Mouse (Mus musculus) MN1 (cell line): ENCODE data around the gene Tbc1d22a.
"Not testable (repeated sequence)": the region's sequence is repeated elsewhere in the genome, so short reads cannot be mapped to it uniquely, and the experiment has no call there.

Experiments used
- DNase-seq: peaks from one replicate; pipeline ENCODE4 v3.0.0-alpha.2; 2016; ENCODE audit warnings: low spot score

The Tbc1d22a gene

DNA sequence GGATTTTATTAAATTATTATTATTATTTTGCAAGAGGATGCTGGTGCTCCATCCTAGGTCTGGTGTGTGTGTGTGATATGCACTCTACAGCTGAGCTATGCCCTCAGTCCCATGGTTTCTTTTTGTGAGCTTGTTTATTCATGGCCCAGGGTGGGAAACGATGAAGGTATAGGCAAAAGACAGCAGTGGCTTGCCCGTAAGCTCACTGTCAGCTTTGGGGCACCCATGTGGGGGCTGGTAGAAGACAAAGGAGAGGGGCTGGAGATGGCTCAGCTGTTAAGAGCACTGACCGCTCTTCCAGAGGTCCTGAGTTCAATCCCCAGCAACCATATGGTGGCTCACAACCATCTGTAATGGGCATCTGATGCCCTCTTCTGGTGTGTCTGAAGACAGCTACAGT lies 32.9 kb upstream of the Tbc1d22a start:
- not testable (repeated sequence) for DNase-seq

DNA sequence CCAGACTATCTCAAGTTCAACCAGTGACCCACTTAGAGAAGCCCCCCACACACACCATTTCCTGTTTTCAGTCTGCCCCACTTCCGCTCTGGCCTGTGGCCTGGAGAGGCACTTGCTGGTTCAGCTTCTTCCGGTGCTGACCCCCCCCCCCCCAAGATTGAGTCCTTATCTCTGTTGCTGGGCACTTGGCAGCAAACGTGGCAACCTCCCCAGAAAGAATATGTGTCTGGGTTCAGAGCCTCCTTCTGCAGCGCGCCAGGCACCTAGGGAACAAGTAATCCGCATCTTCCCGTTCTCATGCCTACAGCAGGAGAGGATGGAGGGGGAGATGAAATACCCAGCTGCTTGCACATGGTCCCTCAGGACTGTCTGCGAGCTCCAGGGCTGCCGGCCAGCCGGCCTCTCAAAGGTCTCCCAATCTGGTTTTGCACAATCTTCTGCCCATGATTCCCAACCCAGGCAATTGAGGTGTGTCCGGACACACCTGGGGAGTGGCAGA lies 32.3 kb upstream of the Tbc1d22a start:
- peak; percentile 86 for DNase-seq

DNA sequence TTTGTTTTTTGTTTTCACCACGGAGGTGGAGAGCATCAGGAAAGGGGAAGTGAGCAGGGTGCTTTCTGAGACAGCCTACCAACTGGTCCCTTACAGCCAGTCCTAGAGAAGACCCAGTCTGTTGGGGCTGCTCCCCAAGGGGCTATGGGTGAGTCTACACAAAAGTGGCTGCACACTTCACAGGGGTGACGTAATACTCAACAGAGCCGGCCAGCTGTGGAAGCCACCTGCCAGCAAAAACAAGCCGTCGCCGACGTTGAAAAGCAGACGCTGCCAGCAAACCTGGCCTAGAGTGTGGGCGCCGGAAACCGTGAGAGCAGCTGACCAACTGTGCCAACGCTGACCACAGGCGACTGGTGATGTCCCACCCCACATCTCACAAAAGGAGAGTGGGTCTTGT lies 31.6 kb upstream of the Tbc1d22a start:
- peak; percentile 88 for DNase-seq

DNA sequence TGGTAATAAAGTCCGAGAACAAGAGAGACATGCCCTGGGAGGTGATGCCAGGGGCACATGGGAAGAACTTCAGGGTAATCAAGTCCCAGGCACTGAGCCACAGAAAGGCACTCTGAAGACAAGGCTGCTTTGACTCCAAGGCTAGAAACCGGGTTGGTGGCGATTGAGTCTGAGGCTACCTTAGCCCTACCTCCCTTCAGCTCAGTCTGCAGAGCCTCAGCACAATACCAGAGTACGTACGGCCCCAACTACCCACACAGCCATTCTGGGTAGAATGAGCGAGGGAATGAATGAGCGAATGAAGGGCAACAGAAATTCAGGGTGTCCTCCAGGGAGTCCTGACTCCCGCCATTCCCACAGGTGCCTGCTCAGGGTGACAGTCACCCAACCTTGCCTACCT lies 30.8 kb upstream of the Tbc1d22a start:
- no peak for DNase-seq

DNA sequence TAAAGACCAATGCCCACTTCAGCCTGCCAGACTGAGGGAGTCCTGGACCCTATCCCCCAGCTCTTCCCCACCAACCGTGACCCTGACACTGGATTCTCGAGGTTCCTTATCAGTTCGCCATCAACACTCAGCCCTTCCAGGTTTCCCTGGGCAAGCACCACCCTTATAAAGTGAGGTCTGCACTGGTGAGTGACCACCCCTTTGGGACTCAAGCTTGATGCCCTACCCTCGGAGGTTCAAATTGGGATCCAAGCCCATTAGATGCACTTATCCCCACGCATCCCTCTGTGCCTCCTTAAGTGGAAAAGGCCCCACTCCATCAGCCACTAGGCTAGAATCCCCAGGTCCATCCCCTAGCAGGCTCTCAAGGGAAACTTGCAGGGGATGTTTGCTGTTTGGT lies 30.2 kb upstream of the Tbc1d22a start:
- no peak for DNase-seq

DNA sequence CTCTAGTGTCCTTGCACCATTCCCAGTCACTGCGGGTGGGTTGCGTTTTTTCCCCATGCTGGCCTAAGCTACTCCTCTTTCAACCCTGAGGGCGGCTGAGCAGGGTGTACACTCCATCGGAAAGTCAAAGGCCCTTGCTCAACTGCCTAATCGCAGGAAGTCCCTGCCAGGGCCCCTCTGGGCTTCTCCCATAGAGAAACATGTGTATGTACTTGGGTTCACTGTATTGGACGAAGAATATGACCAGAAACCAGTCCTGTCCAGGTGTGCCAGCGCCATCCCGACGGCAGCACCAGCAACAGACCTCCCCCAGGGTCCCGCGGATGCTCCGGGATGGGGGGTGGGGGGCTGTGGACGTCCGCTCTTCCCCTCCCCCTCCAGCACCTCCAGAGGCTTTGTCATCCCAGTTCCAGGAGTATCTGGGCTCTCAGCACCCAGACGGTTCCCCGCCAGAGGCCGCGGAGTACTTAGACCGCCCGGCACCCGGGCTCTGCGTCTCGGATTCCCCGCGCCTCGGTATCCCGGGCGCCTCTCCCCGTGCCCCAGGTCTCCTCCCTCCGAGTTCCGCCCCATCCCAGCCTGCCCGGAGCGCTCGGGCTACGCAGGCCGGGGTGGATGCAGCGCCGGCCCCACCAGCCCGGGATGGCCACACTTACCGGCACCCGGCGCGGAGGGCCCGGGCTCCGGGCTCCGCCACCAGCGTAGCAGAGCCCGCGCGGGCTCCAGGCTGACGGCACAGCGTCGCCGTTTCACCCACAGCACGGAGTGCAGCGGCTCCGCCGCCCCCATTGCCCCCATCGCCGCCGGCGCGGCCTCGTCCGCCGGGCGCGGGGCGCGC lies 29.2 kb upstream of the Tbc1d22a start:
- DNase-seq, result peak; percentile 63

DNA sequence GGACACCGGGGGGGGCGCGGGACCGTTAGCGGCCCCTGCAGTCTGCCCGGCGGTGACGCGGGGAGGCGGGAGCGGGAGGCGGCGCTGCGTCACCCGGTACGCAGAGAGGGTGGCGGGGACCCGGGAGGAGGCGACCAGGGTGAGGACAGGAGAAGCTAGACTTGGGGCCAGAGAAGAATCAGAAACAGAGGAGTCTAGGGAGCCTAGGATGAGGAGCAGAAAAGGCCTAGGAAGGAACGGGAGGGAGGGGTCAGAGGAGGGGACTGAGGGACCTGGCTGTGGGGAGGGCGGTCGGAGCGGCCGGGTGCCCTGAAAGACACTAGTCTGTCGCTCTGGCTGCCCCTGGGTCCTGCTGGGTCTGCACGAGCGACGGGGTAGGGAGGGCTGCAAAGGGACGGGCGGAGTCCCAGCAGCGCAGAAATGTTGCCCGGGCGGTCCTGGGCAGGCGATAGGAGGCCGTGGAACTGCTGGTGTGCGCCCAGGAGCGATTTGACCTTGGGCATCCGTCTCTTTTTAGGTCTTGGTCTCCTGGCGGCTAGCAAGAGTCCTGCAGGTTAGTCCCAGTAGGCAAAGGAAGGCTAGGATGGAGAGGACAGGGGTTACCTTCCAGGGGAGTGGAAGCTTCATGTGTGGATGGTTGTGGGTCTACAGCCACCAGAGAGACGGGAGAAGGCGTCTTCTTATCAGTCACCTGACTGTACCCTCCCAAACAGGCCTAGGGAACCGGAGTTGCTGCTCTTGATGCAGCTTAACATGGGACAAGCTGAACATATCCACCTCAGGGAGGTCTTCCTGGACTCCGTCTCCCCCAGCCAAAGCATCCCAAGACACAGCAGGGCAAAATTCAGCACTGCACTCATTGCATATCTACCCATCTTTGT lies 28.3 kb upstream of the Tbc1d22a start, which contains the start of gene Cerk:
TSS of gene Cerk (minus strand) at position 453 of the 881 bp plus-strand sequence.
- peak; percentile 87 for DNase-seq

DNA sequence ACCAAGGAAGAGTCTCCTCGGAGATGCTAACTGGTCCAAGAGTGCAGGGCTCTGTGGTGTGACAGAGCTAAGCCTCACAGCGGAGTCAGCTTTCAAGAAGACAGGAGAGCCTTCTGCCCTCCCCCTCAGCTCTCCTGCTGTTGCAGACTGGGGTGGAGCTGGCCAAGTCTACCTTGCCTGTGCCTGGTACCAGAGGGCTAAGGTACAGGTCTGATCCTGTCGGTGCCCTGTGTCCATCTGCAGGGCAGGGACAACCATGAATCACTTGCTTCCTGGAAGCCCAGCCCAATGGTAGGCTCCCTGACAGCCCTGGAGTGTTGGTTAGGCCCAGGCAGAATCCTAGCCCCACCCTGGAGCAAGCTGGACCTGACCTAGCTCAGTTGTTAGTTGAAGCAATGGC lies 27.6 kb upstream of the Tbc1d22a start:
- DNase-seq, result peak; percentile 49

DNA sequence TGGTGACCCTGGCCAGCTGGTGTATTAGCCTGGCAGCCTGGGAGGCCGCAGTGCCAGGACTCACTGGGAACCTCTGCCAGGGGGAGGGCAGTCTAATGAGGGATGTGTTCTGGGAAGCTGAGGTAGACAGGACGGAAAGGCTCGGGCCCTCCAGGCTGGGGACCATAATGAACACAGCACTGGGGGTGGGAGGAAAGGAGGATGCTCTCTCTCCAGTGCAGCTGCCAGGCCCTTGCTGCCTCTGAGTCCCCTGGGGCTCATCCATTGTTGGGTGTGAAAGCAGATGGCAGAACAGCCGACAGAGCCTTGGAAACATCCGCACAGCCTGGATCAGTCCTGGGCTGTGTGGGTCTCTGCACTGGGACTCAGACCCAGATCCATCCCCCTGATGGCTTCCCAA lies 26.1 kb upstream of the Tbc1d22a start:
- peak; percentile 94 for DNase-seq

DNA sequence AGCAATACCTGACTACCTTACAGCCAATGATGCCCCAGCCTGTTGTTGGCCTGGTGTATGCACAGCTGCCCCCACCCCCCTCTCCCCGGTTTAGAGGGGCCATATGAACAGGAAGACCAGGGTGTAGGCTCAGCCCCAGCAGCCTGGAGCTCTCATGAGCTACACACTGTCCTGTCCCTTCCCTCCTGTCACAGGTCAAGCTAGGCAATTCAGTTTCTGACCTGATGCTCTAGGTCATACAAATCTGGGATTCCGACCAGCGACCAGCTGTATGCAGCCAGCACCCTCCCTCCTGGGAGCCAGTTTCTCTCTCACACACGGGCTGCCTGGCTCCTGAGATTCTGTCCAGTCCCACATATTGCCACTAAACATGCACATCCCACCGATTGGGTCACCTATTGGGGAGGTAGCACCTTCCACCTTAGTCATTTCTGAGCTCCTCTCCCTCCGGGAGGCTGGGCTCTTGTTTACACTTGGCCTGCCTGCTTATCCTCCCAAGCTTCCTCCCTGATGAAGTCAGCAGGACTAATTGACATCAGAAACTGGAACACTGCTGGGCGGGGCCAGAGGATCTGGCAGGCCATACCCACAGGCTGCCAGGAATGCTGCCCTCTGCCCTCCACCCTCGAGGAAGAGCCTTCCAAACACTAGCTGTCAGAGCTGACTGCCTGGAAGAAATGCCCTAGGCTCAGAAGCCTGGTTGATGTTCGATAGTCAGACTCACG lies 25.4 kb upstream of the Tbc1d22a start:
- DNase-seq, result peak; percentile 92

DNA sequence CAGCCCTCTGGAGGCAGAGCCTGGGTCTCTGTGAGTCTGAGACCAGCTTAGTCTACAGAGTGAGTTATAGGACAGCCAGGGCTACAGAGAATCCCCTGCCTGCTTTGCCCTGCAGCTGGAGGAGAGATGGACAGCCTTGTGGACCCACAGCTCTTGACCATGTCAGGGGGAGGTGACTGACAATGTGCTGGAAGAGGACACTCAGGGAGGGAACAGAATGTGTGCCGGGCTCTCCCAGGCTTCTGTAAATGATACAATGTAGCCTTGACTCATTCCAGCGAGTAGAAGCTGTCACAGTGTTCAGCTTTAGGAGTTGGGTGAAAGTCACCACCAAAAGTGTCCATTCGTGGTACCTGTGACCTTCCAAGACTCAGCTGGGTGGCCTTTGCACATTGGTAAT lies 23.9 kb upstream of the Tbc1d22a start:
- DNase-seq, result no peak

DNA sequence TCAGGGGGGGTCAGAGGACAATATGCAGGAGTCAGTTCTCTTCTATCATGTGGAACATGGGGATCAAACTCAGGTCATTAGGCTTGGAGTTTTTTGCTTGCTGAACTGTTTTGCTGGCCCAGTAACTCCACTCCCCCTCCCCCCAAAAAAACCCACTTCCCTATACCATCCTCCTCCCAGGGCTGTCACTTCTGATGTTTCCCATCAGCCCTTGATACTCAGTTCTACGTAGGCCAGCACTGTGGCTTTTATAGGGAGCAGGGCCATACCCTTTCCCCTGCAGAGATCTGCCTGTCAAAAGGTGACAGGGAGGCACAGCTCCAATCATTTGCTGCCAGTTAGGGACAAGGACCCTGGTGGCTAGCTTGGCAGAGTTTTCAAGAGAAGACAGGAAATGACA lies 22.8 kb upstream of the Tbc1d22a start:
- no peak for DNase-seq

DNA sequence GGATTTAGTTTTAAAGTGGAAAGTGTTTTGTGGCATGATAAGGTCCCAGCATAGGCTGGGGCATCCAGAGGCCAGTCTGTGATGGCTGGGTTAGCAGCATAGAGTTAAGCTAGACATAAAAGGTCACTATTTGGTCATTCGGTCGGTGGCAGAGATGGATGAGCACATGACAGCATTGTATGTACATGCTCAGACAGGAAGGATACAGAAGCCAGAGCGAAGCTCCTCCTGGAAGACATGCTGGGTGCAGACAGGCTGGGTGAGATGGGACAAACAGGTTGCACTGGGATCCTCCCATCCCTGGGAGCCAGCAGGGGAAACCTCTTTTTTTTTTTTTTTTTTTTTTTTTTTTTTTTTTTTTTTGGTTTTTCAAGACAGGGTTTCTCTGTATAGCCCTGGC lies 22.3 kb upstream of the Tbc1d22a start:
- no peak for DNase-seq

DNA sequence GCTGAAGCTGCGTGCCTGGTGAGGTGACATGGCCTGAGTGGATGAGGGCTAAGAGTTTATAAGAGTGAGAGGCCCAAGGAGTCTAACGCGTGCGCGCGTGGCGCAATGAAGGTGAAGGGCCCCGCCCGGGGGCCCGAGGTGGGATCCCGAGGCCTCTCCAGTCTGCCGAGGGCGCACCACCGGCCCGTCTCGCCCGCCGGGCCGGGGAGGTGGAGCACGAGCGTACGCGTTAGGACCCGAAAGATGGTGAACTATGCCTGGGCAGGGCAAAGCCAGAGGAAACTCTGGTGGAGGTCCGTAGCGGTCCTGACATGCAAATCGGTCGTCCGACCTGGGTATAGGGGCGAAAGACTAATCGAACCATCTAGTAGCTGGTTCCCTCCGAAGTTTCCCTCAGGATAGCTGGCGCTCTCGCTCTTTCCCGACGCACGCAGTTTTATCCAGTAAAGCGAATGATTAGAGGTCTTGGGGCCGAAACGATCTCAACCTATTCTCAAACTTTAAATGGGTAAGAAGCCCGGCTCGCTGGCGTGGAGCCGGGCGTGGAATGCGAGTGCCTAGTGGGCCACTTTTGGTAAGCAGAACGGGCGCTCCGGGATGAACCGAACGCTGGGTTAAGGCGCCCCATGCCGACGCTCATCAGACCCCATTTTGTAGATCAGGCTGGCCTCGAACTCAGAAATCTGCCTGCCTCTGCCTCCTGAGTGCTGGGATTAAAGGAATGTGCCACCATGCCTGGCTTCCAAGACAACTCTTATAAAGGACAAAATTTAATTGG lies 19.4 kb upstream of the Tbc1d22a start:
- DNase-seq, result not testable (repeated sequence)

DNA sequence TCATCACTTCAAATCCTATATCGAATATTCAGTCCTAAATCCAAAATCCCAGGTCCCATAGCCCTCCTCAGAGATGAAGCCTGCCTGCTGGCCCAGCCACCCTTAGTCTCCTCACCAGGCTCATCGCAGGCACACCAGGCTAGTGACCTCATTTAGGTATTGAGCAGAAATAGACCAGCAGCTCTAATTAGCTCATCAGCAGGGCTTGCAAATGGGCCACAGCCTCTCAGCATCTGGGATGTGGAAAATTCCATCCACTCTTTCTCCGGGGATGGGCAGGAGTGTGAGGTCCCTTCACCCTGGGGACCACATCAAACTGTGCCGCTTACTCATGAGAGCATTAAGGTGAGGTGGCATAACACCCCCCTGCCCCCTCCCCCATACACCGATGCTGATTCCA lies 15.2 kb upstream of the Tbc1d22a start:
- peak; percentile 86 for DNase-seq

DNA sequence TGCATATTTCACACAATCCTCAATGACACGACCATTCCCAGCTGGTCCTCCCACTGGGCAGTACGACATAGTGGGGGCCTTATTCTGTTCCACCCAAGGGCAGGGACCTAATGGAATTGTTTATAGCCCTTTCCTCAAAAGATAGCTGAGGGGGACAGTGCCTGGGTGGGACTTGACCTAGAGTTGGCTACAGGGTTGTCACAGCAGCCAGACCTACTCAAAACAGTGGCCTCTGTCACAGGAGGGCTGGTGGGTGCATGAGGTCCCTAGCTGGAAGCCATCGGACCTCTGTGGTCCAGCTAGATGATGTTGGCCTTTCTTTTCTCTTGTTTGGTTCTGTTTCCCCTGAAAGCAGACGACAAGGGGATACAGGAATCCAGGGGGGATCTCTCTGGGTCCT lies 14.8 kb upstream of the Tbc1d22a start:
- no peak for DNase-seq

DNA sequence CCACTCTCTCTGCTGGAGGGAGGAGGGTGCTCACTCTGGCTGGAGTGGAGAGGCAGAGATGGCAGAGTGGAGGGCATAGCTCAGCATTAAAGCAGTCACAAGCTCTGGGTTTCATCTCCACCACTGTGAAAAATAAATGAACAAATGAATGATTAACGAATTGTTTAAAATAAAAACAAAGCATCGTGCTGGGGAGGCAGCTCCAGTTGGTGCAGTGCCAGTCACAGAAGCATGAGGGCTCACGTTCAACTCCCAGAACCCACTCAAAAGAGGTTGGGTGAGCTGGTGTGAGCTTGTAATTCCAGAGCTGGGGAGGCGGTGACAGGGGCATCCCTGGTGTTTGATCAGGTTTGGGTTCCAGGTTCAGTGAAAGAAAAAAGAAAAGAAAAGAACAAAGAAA lies 14.1 kb upstream of the Tbc1d22a start:
- DNase-seq, result no peak

DNA sequence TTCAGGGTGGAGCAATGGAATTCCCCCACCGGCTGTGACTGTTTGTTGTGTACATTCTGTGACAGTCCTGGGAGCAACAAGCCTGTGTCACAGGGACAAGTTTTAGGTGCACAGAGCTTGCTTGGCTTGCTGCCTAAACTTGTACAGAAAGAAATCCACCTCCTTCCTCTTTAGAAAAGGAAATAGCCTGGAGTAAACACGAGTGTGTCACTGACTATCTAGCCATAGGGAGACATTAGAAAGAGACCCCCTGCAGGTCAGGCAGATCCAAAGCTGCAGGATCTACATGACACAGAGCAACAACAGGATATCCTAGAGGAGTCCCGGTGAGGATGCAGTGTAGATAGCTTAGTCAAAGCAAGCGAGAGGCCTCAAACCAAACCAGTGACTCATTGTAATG lies 13.2 kb upstream of the Tbc1d22a start:
- no peak for DNase-seq

DNA sequence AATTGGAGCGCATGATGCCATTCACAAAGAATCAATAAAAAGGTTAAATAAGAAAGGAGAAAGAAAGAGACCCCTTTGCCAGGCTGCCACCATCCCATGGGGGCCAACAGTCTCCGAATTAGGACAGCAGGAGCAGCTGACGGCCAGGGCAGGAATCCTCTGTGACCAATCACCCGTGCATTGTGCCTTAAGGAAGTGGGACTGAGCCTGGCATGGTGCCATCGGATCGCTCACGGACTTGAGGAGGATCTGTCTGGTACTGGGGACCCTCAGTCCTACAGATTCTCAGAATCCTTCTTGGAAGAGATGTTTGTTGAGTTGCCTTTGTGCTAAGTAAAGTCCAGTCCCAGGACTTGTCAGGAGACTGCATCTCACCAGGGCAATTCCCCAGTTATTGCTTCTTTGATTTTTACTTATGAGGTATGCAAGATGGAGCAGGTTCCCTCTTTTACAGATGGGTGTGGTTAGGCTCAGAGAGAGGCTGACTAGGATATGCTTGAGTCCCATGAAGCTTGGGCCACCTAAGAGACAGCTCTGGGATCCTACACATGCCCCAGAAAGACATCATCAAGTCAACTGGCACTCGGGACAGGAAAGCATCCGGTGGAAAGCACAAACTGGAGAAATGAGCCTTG lies 12.4 kb upstream of the Tbc1d22a start:
- peak; percentile 50 for DNase-seq

DNA sequence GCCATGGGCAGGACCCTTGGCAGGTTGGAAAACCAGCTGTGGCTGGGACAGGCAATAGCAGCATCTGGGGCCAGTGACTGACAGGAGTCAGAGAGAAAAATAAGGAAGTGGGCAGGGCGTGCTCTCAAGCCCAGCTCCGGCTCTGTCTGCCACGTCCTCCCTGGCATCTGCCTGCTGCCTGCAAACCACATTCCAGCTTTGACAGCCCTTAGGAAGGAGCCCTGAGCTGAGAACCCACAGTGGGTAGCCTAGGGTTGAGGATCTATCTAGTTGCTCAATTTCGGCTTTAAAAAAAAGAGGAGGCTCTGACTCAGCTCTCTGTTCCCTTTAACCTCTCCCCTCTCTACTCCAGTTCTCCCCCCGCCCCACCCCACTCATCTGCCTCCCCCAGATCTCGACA lies 11.6 kb upstream of the Tbc1d22a start:
- DNase-seq, result peak; percentile 72

DNA sequence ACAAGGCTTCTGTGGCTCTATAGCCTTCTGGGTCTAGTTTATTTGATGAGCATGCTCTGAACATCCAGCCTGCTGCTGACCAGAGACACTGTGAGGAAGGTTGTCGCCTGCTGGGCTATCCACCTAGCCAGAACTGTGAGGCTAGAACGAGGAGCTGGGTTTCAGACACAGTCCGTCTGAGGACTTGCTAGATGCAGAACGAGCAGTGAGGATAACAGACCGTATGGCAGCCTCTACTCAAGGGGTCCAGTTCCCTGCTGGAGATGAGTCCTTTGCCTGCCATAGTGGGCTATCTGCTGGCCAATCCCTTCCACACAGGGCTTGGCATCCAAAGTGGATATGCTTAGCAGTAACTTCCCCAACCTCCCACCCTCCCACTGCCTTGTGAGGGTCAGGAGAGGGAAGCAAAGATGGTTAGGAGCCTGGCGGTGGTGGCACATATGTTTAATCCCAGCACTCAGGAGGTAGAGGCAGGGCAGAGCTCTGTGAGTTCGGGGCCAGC lies 10.9 kb upstream of the Tbc1d22a start:
- no peak for DNase-seq
